Mouse (Mus musculus): Measurements from ENCODE around the gene Rab33b. TPM values are rescaled to one million over a fixed set of nuclear protein-coding genes. Genes with fewer than 3 reads are reported as not detected.
A peak's percentile ranks its signal among the peaks of the same experiment; 100 is the strongest.

Gene Rab33b
- polyA plus RNA-seq, 1 experiment from 2014 or later: 26.6 TPM

GRCm38 (mm10) chr3:51499876-51500275, 16.2 kb downstream of the Rab33b start:
- Histone ChIP-seq H3K9ac (ENCODE audit: low read length) (no peak overlapping the region), H3K4me2 (ENCODE audit: low read depth, low read length) (no peak overlapping the region), H3K36me3 (ENCODE audit: control insufficient read depth, insufficient read depth, low read length) (no peaks in the 10 kb centered on the region), H3K27me3 (ENCODE audit: control insufficient read depth, insufficient read depth, low read depth, low read length) (no peaks in the 10 kb centered on the region), H3K27ac (ENCODE audit: low read length) (no peak overlapping the region), H3K4me3 (ENCODE audit: low read length) (no peak overlapping the region), H3K9me3 (ENCODE audit: control insufficient read depth, low read length) (no peaks in the 10 kb centered on the region), H3K4me1 (replicated peaks; ENCODE audit: control insufficient read depth, insufficient read depth, low read length) (no peaks in the 10 kb centered on the region)
- WGBS: 87% methylated on average over 4 of the region's 4 CpGs
- no peak for ATAC-seq (ENCODE audit: low read depth)

DNA sequence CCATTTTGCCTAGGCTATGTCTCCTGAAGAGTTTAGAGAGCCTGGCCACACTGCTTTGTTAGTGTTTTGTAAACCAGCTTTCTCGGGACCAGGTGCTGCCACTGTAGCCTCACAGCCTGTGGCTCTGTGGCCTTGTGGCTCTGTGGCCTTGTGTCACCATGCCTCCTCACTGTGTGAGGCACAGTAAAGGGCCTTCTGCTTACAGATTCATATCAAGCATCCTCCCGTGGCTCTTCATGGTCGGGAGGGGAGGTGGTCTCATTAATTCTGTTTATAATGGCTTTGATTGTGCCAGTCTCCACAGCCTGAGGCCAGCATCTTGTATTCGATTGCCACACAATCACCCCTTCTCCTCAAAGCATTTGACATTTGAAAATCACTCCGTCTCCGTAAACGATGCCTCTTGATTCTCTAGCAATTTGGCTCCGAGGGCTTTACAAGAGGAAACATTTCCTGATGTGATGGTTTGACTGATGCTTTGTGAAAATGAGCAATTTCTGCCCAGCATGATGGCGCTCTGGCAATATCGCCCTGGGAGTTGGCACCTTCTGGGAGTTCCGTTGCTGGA, 20.7 kb downstream of the Rab33b start:
- H3K4me1 ChIP-seq (replicated peaks; ENCODE audit: control insufficient read depth, insufficient read depth, low read length): no peaks in the 10 kb centered on the region
- no peaks in the 10 kb centered on the region for H3K36me3 ChIP-seq (ENCODE audit: control insufficient read depth, insufficient read depth, low read length)
- 75% methylated on average over 11 of the region's 11 CpGs for WGBS
- H3K27ac ChIP-seq (ENCODE audit: low read length): no peak overlapping the region
- no peak overlapping the region for H3K4me3 ChIP-seq (ENCODE audit: low read length)
- no peak for ATAC-seq (ENCODE audit: low read depth)
- H3K9ac ChIP-seq (ENCODE audit: low read length): no peak overlapping the region
- H3K4me2 ChIP-seq (ENCODE audit: low read depth, low read length): no peak overlapping the region
- no peaks in the 10 kb centered on the region for H3K9me3 ChIP-seq (ENCODE audit: control insufficient read depth, low read length)
- H3K27me3 ChIP-seq (ENCODE audit: control insufficient read depth, insufficient read depth, low read depth, low read length): no peaks in the 10 kb centered on the region

- Histone ChIP-seq H3K9me3 (ENCODE audit: control insufficient read depth, low read length) (no peaks in the 10 kb centered on the region), H3K4me2 (ENCODE audit: low read depth, low read length) (no peak overlapping the region), H3K4me3 (ENCODE audit: low read length) (no peak overlapping the region), H3K4me1 (replicated peaks; ENCODE audit: control insufficient read depth, insufficient read depth, low read length) (no peaks in the 10 kb centered on the region), H3K27ac (ENCODE audit: low read length) (no peak overlapping the region), H3K9ac (ENCODE audit: low read length) (no peak overlapping the region), H3K36me3 (ENCODE audit: control insufficient read depth, insufficient read depth, low read length) (no peaks in the 10 kb centered on the region), H3K27me3 (ENCODE audit: control insufficient read depth, insufficient read depth, low read depth, low read length) (no peaks in the 10 kb centered on the region)
- WGBS: 63% methylated on average over 19 of the region's 19 CpGs
- ATAC-seq (ENCODE audit: low read depth): no peak
Measured at GRCm38 (mm10) chr3:51505465-51505864, 21.7 kb downstream of the Rab33b start.

DNA sequence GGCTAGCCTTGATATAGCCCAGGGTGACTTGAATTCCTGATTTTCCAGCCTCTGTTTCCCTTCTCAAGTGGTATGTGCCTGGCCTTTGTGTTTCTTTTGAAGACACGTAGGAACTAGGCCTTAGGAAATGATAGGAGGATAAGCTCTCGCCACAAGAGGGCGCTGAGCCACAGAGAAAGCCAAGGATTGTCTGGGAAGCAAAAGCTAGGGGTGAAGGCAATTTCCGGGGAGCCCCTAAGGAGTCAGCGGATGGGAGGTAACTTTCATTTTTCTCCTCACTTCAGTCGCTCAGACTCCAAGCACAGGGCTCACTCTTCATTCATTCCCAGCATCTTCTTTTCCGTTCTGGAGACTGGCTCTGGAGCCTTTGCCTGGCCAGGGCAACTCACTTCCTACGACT, 27.2 kb downstream of the Rab33b start:
- no peaks in the 10 kb centered on the region for H3K36me3 ChIP-seq (ENCODE audit: control insufficient read depth, insufficient read depth, low read length)
- peak; percentile 66; the same call in 1 of the 2 replicates for ATAC-seq (ENCODE audit: low read depth)
- H3K27ac ChIP-seq (ENCODE audit: low read length): no peak overlapping the region
- peak overlapping the region; percentile 39 for H3K4me2 ChIP-seq (ENCODE audit: low read depth, low read length)
- no peaks in the 10 kb centered on the region for H3K27me3 ChIP-seq (ENCODE audit: control insufficient read depth, insufficient read depth, low read depth, low read length)
- no peaks in the 10 kb centered on the region for H3K4me1 ChIP-seq (replicated peaks; ENCODE audit: control insufficient read depth, insufficient read depth, low read length)
- H3K9ac ChIP-seq (ENCODE audit: low read length): no peak overlapping the region
- 20% methylated on average over 8 of the region's 8 CpGs for WGBS
- peak overlapping the region; percentile 23; the same call in 1 of the 2 replicates for H3K4me3 ChIP-seq (ENCODE audit: low read length)
- no peaks in the 10 kb centered on the region for H3K9me3 ChIP-seq (ENCODE audit: control insufficient read depth, low read length)

GRCm38 (mm10) chr3:51511983-51512382, 28.3 kb downstream of the Rab33b start:
- no peaks in the 10 kb centered on the region for H3K36me3 ChIP-seq (ENCODE audit: control insufficient read depth, insufficient read depth, low read length)
- H3K27me3 ChIP-seq (ENCODE audit: control insufficient read depth, insufficient read depth, low read depth, low read length): no peaks in the 10 kb centered on the region
- H3K27ac ChIP-seq (ENCODE audit: low read length): no peak overlapping the region
- no peak overlapping the region for H3K4me3 ChIP-seq (ENCODE audit: low read length)
- no peak for ATAC-seq (ENCODE audit: low read depth)
- 85% methylated on average over 5 of the region's 5 CpGs for WGBS
- 0 out of 2 replicates have a peak overlapping the region, but pooled peaks have one; percentile 18 for H3K9ac ChIP-seq (ENCODE audit: low read length)
- no peak overlapping the region for H3K4me2 ChIP-seq (ENCODE audit: low read depth, low read length)
- no peaks in the 10 kb centered on the region for H3K4me1 ChIP-seq (replicated peaks; ENCODE audit: control insufficient read depth, insufficient read depth, low read length)
- no peaks in the 10 kb centered on the region for H3K9me3 ChIP-seq (ENCODE audit: control insufficient read depth, low read length)

GRCm38 (mm10) chr3:51517467-51517866, 33.7 kb downstream of the Rab33b start:
- Histone ChIP-seq H3K4me1 (replicated peaks; ENCODE audit: control insufficient read depth, insufficient read depth, low read length) (no peaks in the 10 kb centered on the region), H3K4me2 (ENCODE audit: low read depth, low read length) (no peak overlapping the region), H3K27me3 (ENCODE audit: control insufficient read depth, insufficient read depth, low read depth, low read length) (no peaks in the 10 kb centered on the region), H3K27ac (ENCODE audit: low read length) (no peak overlapping the region), H3K9me3 (ENCODE audit: control insufficient read depth, low read length) (no peaks in the 10 kb centered on the region), H3K36me3 (ENCODE audit: control insufficient read depth, insufficient read depth, low read length) (peaks cover 17% of the 10 kb centered on the region), H3K9ac (ENCODE audit: low read length) (no peak overlapping the region), H3K4me3 (ENCODE audit: low read length) (no peak overlapping the region)
- ATAC-seq (ENCODE audit: low read depth): no peak
- WGBS: 81% methylated on average over 4 of the region's 4 CpGs

DNA sequence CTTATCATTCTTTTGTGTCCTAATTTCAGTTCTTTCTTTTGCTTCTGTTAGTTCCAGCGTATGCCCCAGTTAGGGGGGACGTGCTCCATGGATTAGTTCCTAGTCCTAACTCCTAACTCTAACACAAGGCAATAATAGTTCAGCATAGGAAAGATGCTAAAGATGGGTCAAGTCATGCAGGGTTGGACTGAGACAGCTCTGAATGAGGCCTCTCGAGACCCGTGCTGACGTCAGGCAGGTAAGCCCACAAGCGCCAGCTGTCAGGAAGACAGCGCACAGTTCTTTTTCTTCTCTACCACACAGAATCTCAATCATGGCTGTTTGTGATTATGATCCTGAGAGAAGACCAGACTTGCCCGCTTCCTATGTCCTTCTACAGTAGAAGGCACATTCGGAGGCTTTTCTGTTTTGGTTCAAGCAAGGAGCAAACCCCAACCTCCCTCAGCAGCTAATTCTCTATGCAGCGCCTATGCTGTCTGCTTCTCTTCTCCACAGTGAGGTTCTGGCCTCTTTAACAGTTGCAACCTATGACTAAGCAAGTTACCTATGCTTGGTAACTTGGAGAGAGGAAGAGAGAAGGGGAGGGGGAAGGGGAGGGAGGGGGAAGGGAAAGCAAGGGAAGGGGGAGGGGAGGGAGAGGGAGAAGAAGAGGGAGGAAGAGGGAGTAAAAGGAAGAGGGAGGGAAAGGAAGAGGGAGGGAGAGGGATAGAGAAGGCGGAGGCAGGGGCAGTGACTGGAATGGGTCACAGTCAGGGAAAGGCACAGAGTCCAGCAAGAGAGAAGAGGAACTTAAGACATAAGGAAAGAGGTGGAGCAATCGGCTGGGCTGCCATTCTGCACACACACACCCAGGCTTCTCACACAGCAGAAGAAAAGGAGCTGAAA, 34.4 kb downstream of the Rab33b start:
- Histone ChIP-seq H3K4me2 (ENCODE audit: low read depth, low read length) (no peak overlapping the region), H3K27ac (ENCODE audit: low read length) (no peak overlapping the region), H3K4me3 (ENCODE audit: low read length) (no peak overlapping the region), H3K36me3 (ENCODE audit: control insufficient read depth, insufficient read depth, low read length) (peaks cover 18% of the 10 kb centered on the region), H3K9ac (ENCODE audit: low read length) (no peak overlapping the region), H3K27me3 (ENCODE audit: control insufficient read depth, insufficient read depth, low read depth, low read length) (no peaks in the 10 kb centered on the region), H3K9me3 (ENCODE audit: control insufficient read depth, low read length) (no peaks in the 10 kb centered on the region), H3K4me1 (replicated peaks; ENCODE audit: control insufficient read depth, insufficient read depth, low read length) (no peaks in the 10 kb centered on the region)
- no peak for ATAC-seq (ENCODE audit: low read depth)
- 74% methylated on average over 12 of the region's 12 CpGs for WGBS

- Histone ChIP-seq H3K4me3 (ENCODE audit: low read length) (no peak overlapping the region), H3K9me3 (ENCODE audit: control insufficient read depth, low read length) (no peaks in the 10 kb centered on the region), H3K4me1 (replicated peaks; ENCODE audit: control insufficient read depth, insufficient read depth, low read length) (no peaks in the 10 kb centered on the region), H3K4me2 (ENCODE audit: low read depth, low read length) (no peak overlapping the region), H3K9ac (ENCODE audit: low read length) (no peak overlapping the region), H3K36me3 (ENCODE audit: control insufficient read depth, insufficient read depth, low read length) (peaks cover 24% of the 10 kb centered on the region), H3K27me3 (ENCODE audit: control insufficient read depth, insufficient read depth, low read depth, low read length) (no peaks in the 10 kb centered on the region), H3K27ac (ENCODE audit: low read length) (no peak overlapping the region)
- ATAC-seq (ENCODE audit: low read depth): no peak
- 60% methylated on average over 8 of the region's 8 CpGs for WGBS
Measured at GRCm38 (mm10) chr3:51518763-51519121, 35.0 kb downstream of the Rab33b start.

DNA sequence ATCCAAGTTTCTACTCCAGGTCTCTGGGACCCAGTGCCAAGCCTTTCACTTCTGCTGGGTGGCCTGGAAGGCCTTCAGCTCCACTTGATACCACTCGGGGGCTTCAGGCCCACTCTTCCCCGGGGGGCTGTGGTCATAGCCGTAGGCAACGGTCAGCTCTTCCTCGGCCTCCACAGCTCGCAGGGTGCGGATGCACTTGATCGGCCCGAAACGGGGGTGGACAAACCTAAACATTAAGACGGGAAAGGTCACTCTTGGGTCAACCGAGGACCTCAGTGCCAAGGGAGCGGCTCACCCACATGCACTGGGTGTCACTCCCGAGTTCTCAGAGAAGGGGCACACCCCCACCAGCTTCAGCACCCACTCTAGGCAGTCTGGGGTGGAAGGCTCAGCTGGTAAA, 37.5 kb downstream of the Rab33b start:
- ATAC-seq (ENCODE audit: low read depth): no peak
- WGBS: 78% methylated on average over 14 of the region's 14 CpGs
- Histone ChIP-seq H3K9ac (ENCODE audit: low read length) (no peak overlapping the region), H3K4me3 (ENCODE audit: low read length) (no peak overlapping the region), H3K4me2 (ENCODE audit: low read depth, low read length) (no peak overlapping the region), H3K27me3 (ENCODE audit: control insufficient read depth, insufficient read depth, low read depth, low read length) (no peaks in the 10 kb centered on the region), H3K4me1 (replicated peaks; ENCODE audit: control insufficient read depth, insufficient read depth, low read length) (no peaks in the 10 kb centered on the region), H3K36me3 (ENCODE audit: control insufficient read depth, insufficient read depth, low read length) (peaks cover 40% of the 10 kb centered on the region), H3K9me3 (ENCODE audit: control insufficient read depth, low read length) (no peaks in the 10 kb centered on the region), H3K27ac (ENCODE audit: low read length) (no peak overlapping the region)
